Mouse (Mus musculus) embryonic facial prominence, embryonic 11.5 days (tissue): ENCODE measurements around the gene Ccnd3. TPM values are rescaled to one million over a fixed set of nuclear protein-coding genes. Genes with fewer than 3 reads are reported as not detected.

Experiments
- ATAC-seq: fragments of 200-750 bp; cut with Nextera tagmentation; replicated peaks from 2 replicates; pipeline ENCODE4 v1.8.0; 2017; ENCODE audit warnings: low read depth; ENCODE audit not compliant: insufficient number of reproducible peaks, low FRiP score, low TSS enrichment
- DNase-seq: peaks from one replicate; pipeline ENCODE4 v3.0.0-alpha.2; 2015; ENCODE audit warnings: low spot score
- H3K27ac ChIP-seq: fragments of 300-500 bp; sonication (generic); replicated peaks from 2 replicates; pipeline ENCODE4 v1.5.1; 2014; ENCODE audit warnings: mild to moderate bottlenecking, low read depth, low read length, control low read depth
- H3K27me3 ChIP-seq: fragments of 300-500 bp; sonication (generic); 2 replicates; pipeline ENCODE4 v1.6.1; 2014; ENCODE audit warnings: mild to moderate bottlenecking, low read length, moderate library complexity, mixed read lengths; ENCODE audit not compliant: control insufficient read depth, insufficient read depth
- H3K36me3 ChIP-seq: fragments of 300-500 bp; sonication (generic); replicated peaks from 2 replicates; pipeline ENCODE4 v1.6.1; 2014; ENCODE audit warnings: low read depth, mild to moderate bottlenecking, low read length, moderate library complexity, mixed read lengths; ENCODE audit not compliant: control insufficient read depth, insufficient read depth
- H3K4me1 ChIP-seq: fragments of 300-500 bp; sonication (generic); 2 replicates; pipeline ENCODE4 v1.6.1; 2014; ENCODE audit warnings: low read length, mixed read lengths; ENCODE audit not compliant: control insufficient read depth, insufficient read depth
- H3K4me2 ChIP-seq: fragments of 300-500 bp; sonication (generic); 2 replicates; pipeline ENCODE4 v1.6.1; 2014; ENCODE audit warnings: low read depth, mild to moderate bottlenecking, control low read depth, low read length, moderate library complexity
- H3K4me3 ChIP-seq: fragments of 300-500 bp; sonication (generic); 2 replicates; pipeline ENCODE4 v1.5.1; 2014; ENCODE audit warnings: low read depth, low read length, control low read depth
- H3K9ac ChIP-seq: fragments of 300-500 bp; sonication (generic); replicated peaks from 2 replicates; pipeline ENCODE4 v1.6.1; 2014; ENCODE audit warnings: mild to moderate bottlenecking, control low read depth, low read length
- H3K9me3 ChIP-seq: fragments of 300-500 bp; sonication (generic); replicated peaks from 2 replicates; pipeline ENCODE4 v1.6.1; 2016; ENCODE audit warnings: mild to moderate bottlenecking, low read length, inconsistent platforms, mixed read lengths; ENCODE audit not compliant: control insufficient read depth
- WGBS: fragments of 180-500 bp; shearing (Covaris S2); extraction: QIAGEN DNeasy Blood & Tissue Kit; methylation state at CpG from one replicate; pipeline ENCODE4 v1.1.7; 2014; 5-methylcytosine and 5-hydroxymethylcytosine counted together
- polyA plus RNA-seq: library from polyadenylated mRNA; unstranded; fragments of >200 nt; fragmentation: Nextera tagmentation; extraction: Ambion mirVana; gene quantifications from 2 replicates; pipeline ENCODE4 v1.2.1, GENCODE M21; 2014

Gene Ccnd3
- polyA plus RNA-seq, 1 experiment from 2014 or later: 291 TPM

- DNase-seq (no peak), ATAC-seq (no peak)
- Histone ChIP-seq H3K9ac (no peak overlapping the region), H3K27me3 (peaks cover 9% of the 10 kb centered on the region), H3K36me3 (no peaks in the 10 kb centered on the region), H3K4me3 (no peak overlapping the region), H3K27ac (no peak overlapping the region), H3K4me2 (no peak overlapping the region), H3K9me3 (no peaks in the 10 kb centered on the region), H3K4me1 (no peaks in the 10 kb centered on the region)
- WGBS: 49% methylated on average over 15 of the region's 15 CpGs
These were observed 32.2 kb upstream of the Ccnd3 start for GRCm38 (mm10) chr17:47472435-47473350.

DNA sequence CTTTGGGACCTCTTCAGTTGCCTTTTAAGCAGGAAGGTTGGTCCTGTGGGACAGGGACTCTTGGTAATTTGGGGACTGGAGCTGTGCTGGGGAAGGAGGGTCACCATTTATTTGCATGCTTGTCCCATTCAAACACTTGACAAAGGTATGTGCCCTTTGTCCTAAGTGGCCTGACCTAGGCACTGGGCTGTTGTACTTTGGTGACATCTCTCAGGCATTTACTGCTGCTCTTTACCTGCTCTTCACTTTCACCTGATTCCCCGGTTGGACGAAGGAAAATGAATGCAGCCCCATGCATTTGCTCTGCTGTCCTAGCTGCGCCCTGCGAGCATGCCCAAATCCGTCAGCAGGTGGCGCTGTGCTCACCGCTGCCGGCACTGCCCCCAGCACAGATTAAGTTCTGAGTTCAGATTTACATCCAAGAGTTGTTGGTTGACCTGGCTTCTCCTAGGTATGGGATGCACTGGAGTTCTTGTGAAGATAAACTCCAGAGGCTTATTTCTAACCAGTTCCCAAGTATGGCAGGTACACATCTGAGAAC lies 31.3 kb upstream of the Ccnd3 start:
- no peak overlapping the region for H3K27ac ChIP-seq
- H3K4me1 ChIP-seq: no peaks in the 10 kb centered on the region
- no peaks in the 10 kb centered on the region for H3K9me3 ChIP-seq
- no peak overlapping the region for H3K4me3 ChIP-seq
- H3K36me3 ChIP-seq: no peaks in the 10 kb centered on the region
- 0 out of 2 replicates have a peak, but pooled peaks cover 3% of the 10 kb centered on the region for H3K27me3 ChIP-seq
- ATAC-seq: no peak
- H3K9ac ChIP-seq: no peak overlapping the region
- H3K4me2 ChIP-seq: no peak overlapping the region
- 18% methylated on average over 8 of the region's 8 CpGs for WGBS
- DNase-seq: peak; percentile 39

GRCm38 (mm10) chr17:47474250-47474649 lies 30.6 kb upstream of the Ccnd3 start:
- no peak for DNase-seq

GRCm38 (mm10) chr17:47475181-47475580 lies 29.7 kb upstream of the Ccnd3 start:
- no peak for DNase-seq
- no peaks in the 10 kb centered on the region for H3K4me1 ChIP-seq
- no peak overlapping the region for H3K27ac ChIP-seq
- H3K27me3 ChIP-seq: no peaks in the 10 kb centered on the region
- H3K36me3 ChIP-seq: no peaks in the 10 kb centered on the region
- WGBS: 78% methylated on average over 4 of the region's 4 CpGs
- H3K4me3 ChIP-seq: no peak overlapping the region
- H3K9ac ChIP-seq: no peak overlapping the region
- no peak for ATAC-seq
- H3K9me3 ChIP-seq: no peaks in the 10 kb centered on the region
- no peak overlapping the region for H3K4me2 ChIP-seq

More at GRCm38 (mm10) chr17:47474250-47474649, 30.6 kb upstream of the Ccnd3 start:
- no peaks in the 10 kb centered on the region for H3K36me3 ChIP-seq
- no peaks in the 10 kb centered on the region for H3K27me3 ChIP-seq
- H3K4me3 ChIP-seq: no peak overlapping the region
- H3K27ac ChIP-seq: no peak overlapping the region
- H3K9ac ChIP-seq: no peak overlapping the region
- no peak overlapping the region for H3K4me2 ChIP-seq
- no peaks in the 10 kb centered on the region for H3K9me3 ChIP-seq
- no peaks in the 10 kb centered on the region for H3K4me1 ChIP-seq
- 80% methylated on average over 4 of the region's 4 CpGs for WGBS
- ATAC-seq: no peak

DNA sequence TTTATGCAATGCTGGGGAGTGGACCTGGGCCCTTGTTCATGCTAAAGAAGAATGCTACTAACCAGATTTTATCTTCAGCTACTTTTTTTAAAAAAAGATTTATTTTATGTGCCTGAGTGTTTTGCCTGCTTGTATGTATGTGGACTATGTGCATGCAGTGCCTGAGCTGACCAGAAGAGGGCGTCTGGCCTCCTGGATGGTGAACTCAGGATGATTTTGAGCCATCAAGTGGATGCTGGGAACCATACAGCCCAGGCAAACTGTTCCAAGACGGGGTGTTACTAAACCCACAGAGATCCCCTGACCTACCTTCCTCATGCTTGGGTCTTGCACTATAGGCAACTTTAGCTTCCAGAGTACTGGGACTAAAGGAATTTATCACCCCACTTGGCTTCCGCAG lies 29.1 kb upstream of the Ccnd3 start:
- Histone ChIP-seq H3K9me3 (no peaks in the 10 kb centered on the region), H3K27ac (no peak overlapping the region), H3K27me3 (no peaks in the 10 kb centered on the region), H3K9ac (no peak overlapping the region), H3K4me1 (no peaks in the 10 kb centered on the region), H3K36me3 (no peaks in the 10 kb centered on the region), H3K4me2 (no peak overlapping the region), H3K4me3 (no peak overlapping the region)
- ATAC-seq (no peak), DNase-seq (no peak)
- WGBS: 60% methylated on average over 3 of the region's 3 CpGs

- Histone ChIP-seq H3K4me2 (no peak overlapping the region), H3K9ac (no peak overlapping the region), H3K36me3 (no peaks in the 10 kb centered on the region), H3K27ac (no peak overlapping the region), H3K4me3 (no peak overlapping the region), H3K9me3 (no peaks in the 10 kb centered on the region), H3K27me3 (no peaks in the 10 kb centered on the region), H3K4me1 (no peaks in the 10 kb centered on the region)
- WGBS: 74% methylated on average over 3 of the region's 3 CpGs
- ATAC-seq (no peak), DNase-seq (no peak)
These were observed 25.0 kb upstream of the Ccnd3 start for GRCm38 (mm10) chr17:47479887-47480286.

DNA sequence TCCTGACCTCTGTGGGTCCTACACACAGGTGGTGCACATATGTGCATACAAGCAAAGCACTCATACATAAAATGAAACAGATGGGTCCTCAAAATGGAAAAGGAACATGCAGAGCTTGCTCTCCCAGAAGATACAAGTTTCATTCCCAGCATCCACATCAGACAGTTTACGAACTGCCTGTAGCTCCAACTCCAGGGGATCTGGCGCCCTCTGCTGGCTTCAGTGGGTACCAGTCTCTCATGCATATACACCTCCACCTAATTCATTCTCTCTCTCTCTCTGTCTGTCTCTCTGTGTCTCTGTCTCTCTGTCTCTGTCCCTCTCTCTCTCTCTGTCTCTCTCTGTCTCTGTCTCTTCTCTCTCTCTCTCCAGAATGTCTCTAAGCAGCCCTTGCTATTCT lies 22.4 kb upstream of the Ccnd3 start:
- Histone ChIP-seq H3K4me1 (no peaks in the 10 kb centered on the region), H3K36me3 (no peaks in the 10 kb centered on the region), H3K9me3 (no peaks in the 10 kb centered on the region), H3K27me3 (no peaks in the 10 kb centered on the region), H3K9ac (no peak overlapping the region), H3K27ac (no peak overlapping the region), H3K4me3 (no peak overlapping the region), H3K4me2 (no peak overlapping the region)
- DNase-seq: peak; percentile 73
- 34% methylated on average over 2 of the region's 2 CpGs for WGBS
- ATAC-seq: no peak

DNA sequence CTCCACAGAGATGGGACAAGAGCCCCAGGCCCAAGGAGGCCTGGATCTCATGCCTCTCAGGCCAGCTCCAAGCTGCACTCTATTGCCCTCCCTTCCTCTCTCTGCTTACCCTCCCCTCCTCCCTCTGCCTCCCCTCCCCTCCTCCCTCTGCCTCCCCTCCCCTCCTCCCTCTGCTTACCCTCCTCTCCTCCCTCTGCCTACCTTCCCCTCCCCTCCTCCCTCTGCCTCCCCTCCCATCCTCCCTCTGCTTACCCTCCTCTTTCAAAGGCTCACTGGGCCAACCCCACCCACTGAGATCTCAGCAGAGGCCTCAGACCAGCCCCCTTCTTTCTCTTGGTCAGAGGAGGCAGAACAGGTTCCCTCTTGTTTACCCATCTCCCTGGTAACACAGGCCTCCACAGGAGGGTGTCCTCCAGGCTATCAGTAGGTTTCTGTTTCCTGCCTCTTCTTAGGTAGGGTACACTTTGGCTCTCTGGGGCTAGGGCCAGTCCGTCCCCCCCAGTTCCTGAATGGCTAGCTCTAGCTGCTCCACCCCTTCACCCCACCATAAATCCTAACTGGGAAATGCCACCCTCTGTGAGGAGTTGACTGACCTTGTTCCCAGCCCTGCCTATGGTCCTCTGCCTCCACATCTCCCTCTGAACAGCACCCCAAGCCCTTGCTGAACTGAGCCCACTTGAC lies 20.5 kb upstream of the Ccnd3 start:
- Histone ChIP-seq H3K36me3 (no peaks in the 10 kb centered on the region), H3K4me3 (no peak overlapping the region), H3K27me3 (no peaks in the 10 kb centered on the region), H3K4me2 (no peak overlapping the region), H3K9me3 (no peaks in the 10 kb centered on the region), H3K27ac (no peak overlapping the region; the same call in 1 of the 2 replicates), H3K4me1 (no peaks in the 10 kb centered on the region), H3K9ac (no peak overlapping the region)
- ATAC-seq (0 out of 2 replicates have a peak, but pooled peaks have one; percentile 21), DNase-seq (peak; percentile 62)
- WGBS: 28% methylated on average over 1 of the region's 1 CpGs
